Mouse (Mus musculus): ENCODE data around the gene Ikbkg. TPM values are rescaled to one million over a fixed set of nuclear protein-coding genes. Genes with fewer than 3 reads are reported as not detected.
"Not testable (repeated sequence)": the region's sequence is repeated elsewhere in the genome, so short reads cannot be mapped to it uniquely, and the experiment has no call there.

The Ikbkg gene
- polyA plus RNA-seq, 1 experiment from 2014 or later: 18.1 TPM

DNA sequence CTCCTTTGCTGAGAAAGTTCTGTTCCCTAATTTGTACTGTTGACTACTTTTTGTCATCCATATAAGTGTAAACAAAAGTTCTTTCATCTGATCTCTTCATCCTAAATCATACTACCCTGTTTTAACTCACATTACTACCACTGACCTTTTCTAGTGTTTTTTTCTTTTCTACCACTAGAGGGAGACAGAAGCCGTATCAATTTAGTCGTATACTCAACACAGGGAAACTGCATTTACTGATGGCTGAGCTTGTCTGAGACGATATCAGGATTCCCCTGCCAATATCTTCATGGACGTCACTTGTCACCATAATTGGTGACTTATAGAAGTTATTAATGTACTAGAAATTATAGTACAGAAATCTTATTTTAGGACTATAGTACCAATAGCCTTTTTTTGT lies 59.7 kb downstream of the Ikbkg start:
- 13% methylated on average over 4 of the region's 4 CpGs for WGBS
- ATAC-seq (ENCODE audit: extremely low read depth, insufficient number of reproducible peaks, low FRiP score, low TSS enrichment): no peak

DNA sequence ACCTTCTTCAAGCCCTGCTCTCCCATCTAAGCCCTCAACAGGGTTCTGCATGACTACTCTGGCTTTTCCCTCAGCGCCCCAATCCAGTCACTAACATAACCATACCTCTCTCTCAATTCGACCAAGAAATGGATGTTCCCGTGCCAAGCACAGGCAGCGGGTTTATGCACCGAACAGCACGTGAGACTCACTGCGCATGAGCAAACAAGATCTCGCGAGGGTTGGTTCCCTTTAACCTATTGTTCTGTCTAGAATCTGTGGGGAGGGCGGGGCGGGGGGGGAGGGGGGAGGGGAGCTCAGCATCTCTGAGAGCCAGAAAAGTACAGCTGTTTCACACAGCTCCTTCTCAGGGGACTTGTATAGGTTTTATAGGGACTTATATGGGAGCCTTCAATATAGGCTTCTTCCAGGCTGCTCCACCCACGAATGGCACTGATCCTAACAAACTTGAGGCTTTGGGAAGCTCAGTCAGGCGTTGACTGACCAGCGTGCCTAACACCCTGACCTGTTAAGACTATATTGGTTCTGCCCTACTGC lies 88.3 kb downstream of the Ikbkg start, which contains the start of gene Gm6880:
TSS of gene Gm6880 (minus strand) at position 51 of the 537 bp plus-strand sequence.
- not testable (repeated sequence) for ATAC-seq (ENCODE audit: extremely low read depth, insufficient number of reproducible peaks, low FRiP score, low TSS enrichment); H3K4me3 ChIP-seq; H3K9ac ChIP-seq; H3K4me2 ChIP-seq; H3K27me3 ChIP-seq (replicated peaks); H3K4me1 ChIP-seq; H3K9me3 ChIP-seq; H3K27ac ChIP-seq (replicated peaks); H3K36me3 ChIP-seq
- 79% methylated on average over 12 of the region's 14 CpGs for WGBS

More for the DNA sequence above, 59.7 kb downstream of the Ikbkg start:
- Histone ChIP-seq H3K4me1 (no peaks in the 10 kb centered on the region), H3K9ac (no peak overlapping the region), H3K4me2 (no peak overlapping the region), H3K27ac (replicated peaks) (no peak overlapping the region), H3K9me3 (no peaks in the 10 kb centered on the region), H3K27me3 (replicated peaks) (no peaks in the 10 kb centered on the region), H3K36me3 (peaks cover 17% of the 10 kb centered on the region), H3K4me3 (no peak overlapping the region)

DNA sequence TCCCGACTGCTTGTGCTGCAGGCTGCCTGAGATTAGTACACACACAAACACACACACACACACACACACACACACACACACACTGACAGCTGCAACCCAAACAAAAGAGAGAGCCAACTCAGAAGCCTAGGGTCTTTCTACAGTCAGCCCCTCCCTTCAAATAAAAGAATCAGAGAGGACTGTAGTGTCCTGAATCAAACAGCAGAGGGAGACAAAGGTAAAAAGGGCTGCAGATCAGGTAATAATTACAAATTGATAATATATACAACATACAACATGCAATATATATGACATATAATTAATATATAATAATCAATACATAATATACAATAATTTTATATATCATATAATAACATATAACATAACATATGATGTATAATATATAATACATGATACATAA lies 104.0 kb downstream of the Ikbkg start:
- no peaks in the 10 kb centered on the region for H3K27me3 ChIP-seq (replicated peaks)
- no peaks in the 10 kb centered on the region for H3K9me3 ChIP-seq
- no peak overlapping the region for H3K27ac ChIP-seq (replicated peaks)
- H3K36me3 ChIP-seq: no peaks in the 10 kb centered on the region
- no peaks in the 10 kb centered on the region for H3K4me1 ChIP-seq
- H3K4me3 ChIP-seq: no peak overlapping the region
- no peak overlapping the region for H3K4me2 ChIP-seq
- ATAC-seq (ENCODE audit: extremely low read depth, insufficient number of reproducible peaks, low FRiP score, low TSS enrichment): no peak
- no peak overlapping the region for H3K9ac ChIP-seq
- WGBS: 63% methylated on average over 1 of the region's 1 CpGs

Other genes starting within 250 kb of the Ikbkg start
- gene Tex28, start 225.5 kb upstream of the Ikbkg start, polyA plus RNA-seq (2015; fragmentation: Nextera tagmentation; extraction: Ambion mirVana): not detected in 2 replicates
- gene Tktl1, start 216.0 kb upstream of the Ikbkg start, polyA plus RNA-seq (2015; fragmentation: Nextera tagmentation; extraction: Ambion mirVana): not detected in 2 replicates
- gene Flna, start 143.5 kb upstream of the Ikbkg start, polyA plus RNA-seq (2015; fragmentation: Nextera tagmentation; extraction: Ambion mirVana): 136 and 154 TPM in 2 replicates
- 16.3 and 17.2 TPM in 2 replicates for gene Emd, start 138.6 kb upstream of the Ikbkg start, polyA plus RNA-seq (2015; fragmentation: Nextera tagmentation; extraction: Ambion mirVana)
- gene Rpl10, start 122.5 kb upstream of the Ikbkg start, polyA plus RNA-seq (2015; fragmentation: Nextera tagmentation; extraction: Ambion mirVana): 437 and 511 TPM in 2 replicates
- 63.9 and 66.2 TPM in 2 replicates for gene Taz, start 111.4 kb upstream of the Ikbkg start, polyA plus RNA-seq (2015; fragmentation: Nextera tagmentation; extraction: Ambion mirVana)
- 9.9 and 13.4 TPM in 2 replicates for gene Dnase1l1, start 111.0 kb upstream of the Ikbkg start, polyA plus RNA-seq (2015; fragmentation: Nextera tagmentation; extraction: Ambion mirVana)
- 117 and 131 TPM in 2 replicates for gene Atp6ap1, start 96.2 kb upstream of the Ikbkg start, polyA plus RNA-seq (2015; fragmentation: Nextera tagmentation; extraction: Ambion mirVana)
- 136 and 152 TPM in 2 replicates for gene Gdi1, start 88.3 kb upstream of the Ikbkg start, polyA plus RNA-seq (2015; fragmentation: Nextera tagmentation; extraction: Ambion mirVana)
- 49.5 and 55.5 TPM in 2 replicates for gene Fam50a, start 80.3 kb upstream of the Ikbkg start, polyA plus RNA-seq (2015; fragmentation: Nextera tagmentation; extraction: Ambion mirVana)
- 5.3 and 7.5 TPM in 2 replicates for gene Plxna3, start 64.2 kb upstream of the Ikbkg start, polyA plus RNA-seq (2015; fragmentation: Nextera tagmentation; extraction: Ambion mirVana)
- gene Lage3, start 39.7 kb upstream of the Ikbkg start, polyA plus RNA-seq (2015; fragmentation: Nextera tagmentation; extraction: Ambion mirVana): 90.1 and 98.3 TPM in 2 replicates
- gene Ubl4a, start 20.1 kb upstream of the Ikbkg start, polyA plus RNA-seq (2015; fragmentation: Nextera tagmentation; extraction: Ambion mirVana): 59.3 TPM in 2 replicates
- gene Slc10a3, start 19.9 kb upstream of the Ikbkg start, polyA plus RNA-seq (2015; fragmentation: Nextera tagmentation; extraction: Ambion mirVana): 16.1 and 16.3 TPM in 2 replicates
- gene Fam3a, start within 50 bp of the Ikbkg start, polyA plus RNA-seq (2015; fragmentation: Nextera tagmentation; extraction: Ambion mirVana): 25.3 and 28.5 TPM in 2 replicates
- 20.4 and 21.7 TPM in 2 replicates for gene G6pdx, start 35.9 kb downstream of the Ikbkg start, polyA plus RNA-seq (2015; fragmentation: Nextera tagmentation; extraction: Ambion mirVana)
- not detected in 2 replicates for gene Gm6880, start 88.1 kb downstream of the Ikbkg start, polyA plus RNA-seq (2015; fragmentation: Nextera tagmentation; extraction: Ambion mirVana)
- gene Olfr1326-ps1, start 181.6 kb downstream of the Ikbkg start, polyA plus RNA-seq (2015; fragmentation: Nextera tagmentation; extraction: Ambion mirVana): not detected in 2 replicates
- gene Olfr1325, start 199.4 kb downstream of the Ikbkg start, polyA plus RNA-seq (2015; fragmentation: Nextera tagmentation; extraction: Ambion mirVana): not detected in 2 replicates